Mouse (Mus musculus) MEL (cell line): ENCODE measurements around the gene Ghrl. TPM values are rescaled to one million over a fixed set of nuclear protein-coding genes. Genes with fewer than 3 reads are reported as not detected.

Experiments
- DNase-seq: peaks from one replicate; pipeline ENCODE4 v3.0.0; 2011; ENCODE audit warnings: low read depth, low spot score
- H3K27ac ChIP-seq: 2 replicates; pipeline ENCODE4 v1.5.1; 2012; ENCODE audit warnings: low read depth, mild to moderate bottlenecking, control low read depth, low read length, moderate library complexity; ENCODE audit not compliant: control insufficient read depth
- H3K27me3 ChIP-seq, 2 experiments: fragments of 150-350 bp in 1 of 2; sonication (generic) in 1 of 2; 2 replicates each; pipeline ENCODE4 v1.6.1; 2012; ENCODE audit warnings: low read length in 2 of 2, mild to moderate bottlenecking in 2 of 2, improper control_type of control experiment in 1 of 2, moderate library complexity in 1 of 2; ENCODE audit not compliant: insufficient read depth in 2 of 2, control insufficient read depth in 1 of 2
- H3K36me3 ChIP-seq, 2 experiments: 2 replicates each; pipeline ENCODE4 v1.6.1; 2012 to 2014; ENCODE audit warnings: low read length in 2 of 2, improper control_type of control experiment in 1 of 2, inconsistent platforms in 1 of 2, mild to moderate bottlenecking in 1 of 2; ENCODE audit not compliant: insufficient read depth in 2 of 2, control insufficient read depth in 1 of 2
- H3K4me1 ChIP-seq, 2 experiments: fragments of 150-350 bp in 1 of 2; sonication (generic) in 1 of 2; 2 replicates each; pipeline ENCODE4 v1.6.1; 2012; ENCODE audit warnings: low read length in 2 of 2, improper control_type of control experiment in 1 of 2, mild to moderate bottlenecking in 1 of 2; ENCODE audit not compliant: insufficient read depth in 2 of 2, control insufficient read depth in 1 of 2
- H3K4me3 ChIP-seq, 2 experiments: fragments of 150-350 bp in 1 of 2; sonication (generic) in 1 of 2; 2 replicates each; pipeline ENCODE4 v1.5.1; 2012; ENCODE audit warnings: low read depth in 2 of 2, low read length in 2 of 2, mild to moderate bottlenecking in 2 of 2, moderate library complexity in 2 of 2, control low read depth in 1 of 2, improper control_type of control experiment in 1 of 2; ENCODE audit not compliant: control insufficient read depth in 1 of 2, insufficient read depth in 1 of 2
- H3K79me2 ChIP-seq: 2 replicates; pipeline ENCODE4 v1.6.1; 2012; ENCODE audit warnings: mild to moderate bottlenecking, low read length, moderate library complexity; ENCODE audit not compliant: control insufficient read depth, poor library complexity, insufficient read depth
- H3K9ac ChIP-seq: 2 replicates; pipeline ENCODE4 v1.6.1; 2012; ENCODE audit warnings: low read depth, mild to moderate bottlenecking, control low read depth, low read length, moderate library complexity; ENCODE audit not compliant: control insufficient read depth, poor library complexity, severe bottlenecking
- H3K9me3 ChIP-seq: fragments of 150-350 bp; sonication (generic); replicated peaks from 2 replicates; pipeline ENCODE4 v1.6.1; 2012; ENCODE audit warnings: mild to moderate bottlenecking, low read length, improper control_type of control experiment, moderate library complexity; ENCODE audit not compliant: insufficient read depth
- BHLHE40 ChIP-seq: IDR thresholded peaks from 2 replicates; pipeline ENCODE4 v1.6.1; 2012; ENCODE audit warnings: low read depth, mild to moderate bottlenecking, inconsistent platforms, low read length, improper control_type of control experiment, borderline replicate concordance
- GATA1 ChIP-seq: IDR thresholded peaks from 2 replicates; pipeline ENCODE4 v1.6.1; 2011; ENCODE audit warnings: low read depth, low read length, improper control_type of control experiment
- KAT2A ChIP-seq: conservative IDR thresholded peaks from 2 replicates; pipeline ENCODE4 v1.6.1; 2012; ENCODE audit warnings: low read depth, low read length, improper control_type of control experiment, inconsistent platforms
- MAFK ChIP-seq: IDR thresholded peaks from 2 replicates; pipeline ENCODE4 v1.6.1; 2011; ENCODE audit warnings: low read depth, mild to moderate bottlenecking, low read length, improper control_type of control experiment, borderline replicate concordance
- NRF1 ChIP-seq: IDR thresholded peaks from 2 replicates; pipeline ENCODE4 v1.6.1; 2014; ENCODE audit warnings: low read depth, mild to moderate bottlenecking, inconsistent platforms, low read length, improper control_type of control experiment, moderate library complexity; ENCODE audit not compliant: poor library complexity, insufficient read depth, severe bottlenecking
- POLR2A ChIP-seq, 2 experiments: IDR thresholded peaks; 2 replicates each; pipeline ENCODE4 v1.6.1; 2011 to 2012; ENCODE audit warnings: low read length in 2 of 2, mild to moderate bottlenecking in 2 of 2, control low read depth in 1 of 2, improper control_type of control experiment in 1 of 2, low read depth in 1 of 2, moderate library complexity in 1 of 2; ENCODE audit not compliant: control insufficient read depth in 1 of 2, insufficient read depth in 1 of 2, poor library complexity in 1 of 2
- POLR2AphosphoS2 ChIP-seq: IDR thresholded peaks from 2 replicates; pipeline ENCODE4 v1.6.1; 2011; ENCODE audit warnings: low read length, improper control_type of control experiment
- POLR2AphosphoS5 ChIP-seq: IDR thresholded peaks from 2 replicates; pipeline ENCODE4 v1.6.1; 2012; ENCODE audit warnings: low read depth, borderline replicate concordance, mild to moderate bottlenecking, inconsistent platforms, low read length, moderate library complexity, mixed read lengths
- RCOR1 ChIP-seq: IDR thresholded peaks from 2 replicates; pipeline ENCODE4 v1.6.1; 2012; ENCODE audit warnings: low read depth, mild to moderate bottlenecking, inconsistent platforms, low read length, improper control_type of control experiment
- SMC3 ChIP-seq: IDR thresholded peaks from 2 replicates; pipeline ENCODE4 v1.6.1; 2011; ENCODE audit warnings: low read depth, low read length, improper control_type of control experiment
- TAL1 ChIP-seq: IDR thresholded peaks from 2 replicates; pipeline ENCODE4 v1.6.1; 2012; ENCODE audit warnings: mild to moderate bottlenecking, inconsistent platforms, low read length, moderate library complexity, mixed read lengths
- USF1 ChIP-seq: IDR thresholded peaks from 2 replicates; pipeline ENCODE4 v1.6.1; 2014; ENCODE audit warnings: low read depth, mild to moderate bottlenecking, inconsistent platforms, low read length, improper control_type of control experiment, moderate library complexity
- ZC3H11A ChIP-seq: IDR thresholded peaks from 2 replicates; pipeline ENCODE4 v1.6.1; 2012; ENCODE audit warnings: low read depth, mild to moderate bottlenecking, inconsistent platforms, low read length, improper control_type of control experiment
- ZMIZ1 ChIP-seq: IDR thresholded peaks from 2 replicates; pipeline ENCODE4 v1.6.1; 2012; ENCODE audit warnings: low read depth, mild to moderate bottlenecking, inconsistent platforms, low read length, improper control_type of control experiment, moderate library complexity
- ZNF384 ChIP-seq: IDR thresholded peaks from 2 replicates; pipeline ENCODE4 v1.6.1; 2012; ENCODE audit warnings: low read depth, mild to moderate bottlenecking, inconsistent platforms, low read length, improper control_type of control experiment
- polyA plus RNA-seq, 2 experiments: library from polyadenylated mRNA; stranded (reverse) in 1 of 2; unstranded in 1 of 2; fragments of >175 nt in 1 of 2; fragments of >200 nt in 1 of 2; gene quantifications; 2 replicates each; pipeline versions ENCODE4 v1.2.1 to v1.2.4; 2012; ENCODE audit warnings: low replicate concordance in 2 of 2, low read depth in 1 of 2; ENCODE audit not compliant: insufficient read length in 2 of 2, insufficient read depth in 1 of 2, missing spikeins in 1 of 2
- total RNA-seq: library from RNA; depleted of rRNA; stranded (reverse); fragments of 300-350 nt; gene quantifications from 2 replicates; pipeline ENCODE4 v1.2.3, GENCODE M21; 2012

Gene Ghrl
- total and polyA plus RNA-seq, 3 experiments: 0.81 to 2.8 TPM; not detected in 1

GRCm38 (mm10) chr6:113731296-113731695 is 11.6 kb upstream of the Ghrl start:
- Histone ChIP-seq H3K4me3 (no peak overlapping the region), H3K9ac (no peak overlapping the region), H3K9me3 (no peaks in the 10 kb centered on the region), H3K36me3 (peaks cover 5 to 20% of the 10 kb centered on the region in 2 experiments; a peak in 3 of 4 replicates), H3K79me2 (no peaks in the 10 kb centered on the region), H3K27me3 (no peaks in the 10 kb centered on the region), H3K4me1 (no peaks in the 10 kb centered on the region), H3K27ac (no peak overlapping the region)
- TF ChIP-seq TAL1 (no peak), ZC3H11A (no peak), ZNF384 (no peak), ZMIZ1 (no peak), GATA1 (0 out of 2 replicates have a peak, but pooled peaks have one; percentile 46), POLR2AphosphoS2 (0 out of 2 replicates have a peak, but pooled peaks have one; percentile 53)
- peak; percentile 52 for DNase-seq

GRCm38 (mm10) chr6:113728181-113728580 is 8.5 kb upstream of the Ghrl start:
- Histone ChIP-seq H3K4me1 (no peaks in the 10 kb centered on the region), H3K9me3 (no peaks in the 10 kb centered on the region), H3K27me3 (no peaks in the 10 kb centered on the region), H3K4me3 (no peak overlapping the region), H3K9ac (no peak overlapping the region), H3K36me3 (peaks cover 3 to 17% of the 10 kb centered on the region in 2 experiments; a peak in 3 of 4 replicates), H3K27ac (no peak overlapping the region), H3K79me2 (no peaks in the 10 kb centered on the region)
- TF ChIP-seq ZNF384 (no peak), POLR2A (IDR thresholded peaks at IDR 0.05; ENCODE audit: control insufficient read depth in 1 of 2, insufficient read depth in 1 of 2, low read depth in 1 of 2, low read length in 2 of 2, poor library complexity in 1 of 2) (0 out of 4 replicates have a peak, but pooled peaks of 1 of the 2 experiments have one; percentile 4)
- no peak for DNase-seq

GRCm38 (mm10) chr6:113721061-113721460 is 1.4 kb upstream of the Ghrl start:
- Histone ChIP-seq H3K36me3 (peaks cover 0 to 15% of the 10 kb centered on the region in 2 experiments; a peak in 2 of 4 replicates), H3K4me1 (no peaks in the 10 kb centered on the region), H3K27me3 (no peaks in the 10 kb centered on the region), H3K79me2 (no peaks in the 10 kb centered on the region), H3K9ac (no peak overlapping the region)
- no peak for DNase-seq
- TF ChIP-seq NRF1: no peak
- no peak for TF ChIP-seq TAL1
- TF ChIP-seq KAT2A: no peak
- no peak for TF ChIP-seq RCOR1
- no peak for TF ChIP-seq SMC3
- no peak for TF ChIP-seq BHLHE40
- TF ChIP-seq USF1: no peak
- no peak for TF ChIP-seq MAFK
- no peak for TF ChIP-seq POLR2AphosphoS5
- TF ChIP-seq, all 39 proteins: peak for 0
- no peak overlapping the region for H3K27ac ChIP-seq
- H3K4me3 ChIP-seq: no peak overlapping the region
- H3K9me3 ChIP-seq: no peaks in the 10 kb centered on the region
